In the genomic region with DNA sequence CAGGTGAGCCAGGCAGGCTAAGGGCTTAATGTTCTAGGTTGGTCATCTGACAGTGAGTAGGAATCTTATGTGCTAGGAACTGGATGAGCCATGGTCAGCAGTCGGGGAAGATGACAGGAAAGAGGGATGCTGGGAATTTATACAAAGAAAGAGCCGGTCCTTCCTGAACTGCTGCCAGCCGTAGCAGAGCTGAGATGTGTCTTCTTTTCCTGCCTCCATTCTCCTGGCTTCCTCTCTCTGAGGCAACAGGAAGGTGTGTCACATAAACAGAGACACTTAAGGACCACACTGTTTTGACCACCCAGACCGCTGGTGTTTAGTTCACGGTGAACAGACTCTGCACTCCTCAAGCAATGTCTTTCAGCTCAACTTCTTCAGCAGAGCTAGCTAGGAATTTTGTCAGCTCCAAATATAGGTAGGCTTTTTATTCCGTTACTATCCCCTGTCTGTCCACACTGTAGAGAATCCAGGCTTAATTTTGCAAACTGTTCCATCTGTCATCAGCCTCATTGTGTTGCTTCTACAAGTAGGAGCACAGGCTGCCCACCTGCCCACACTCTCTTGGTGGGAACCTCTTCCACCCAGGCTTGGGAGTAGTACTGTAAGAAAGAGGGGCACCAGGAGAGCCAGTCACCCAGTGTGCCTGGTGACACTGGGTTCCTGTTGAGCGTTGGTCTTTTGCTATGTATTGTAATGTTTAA, we compare ENCODE assay signal across 18 mouse cellular contexts. TPM values are rescaled to one million over a fixed set of nuclear protein-coding genes. Genes with fewer than 3 reads are reported as not detected.
A peak's percentile ranks its signal among the peaks of the same experiment; 100 is the strongest.
DNase-seq lines count a peak whose midpoint lies in the region; ATAC-seq and TF ChIP-seq lines count a peak whose summit lies in the region.
"Had no signal": no experiment of that assay in that cellular context is flagged by ENCODE, and none has a peak within 500 bp of the region (broad histone marks: within the 10 kb centered on the region; RNA-seq: fewer than 3 reads in every experiment).

No protein-coding gene starts in this region.

- peak; percentile 45 for DNase-seq in kidney, adult 2 months
- DNase-seq in kidney, adult 11 months = no peak
- DNase-seq in right cerebral cortex, adult 2 months (ENCODE audit: low spot score in 2 of 2) = peak; percentile 40 to 52
- DNase-seq in right cerebral cortex, postnatal 10 days (ENCODE audit: low spot score in 2 of 2) = no peak
- peak; percentile 64 for DNase-seq in lung, postnatal 0 days (ENCODE audit: low spot score)
- DNase-seq in c-Kit-positive CD71-positive TER-119-positive erythroid progenitor cells, embryonic 14.5 days (ENCODE audit: low spot score) = no peak
- DNase-seq: cerebellum, adult 11-12 months; cerebellum, postnatal 25 days; liver; liver, postnatal 0 days; right cerebral cortex, postnatal 25 days; thymus, postnatal 25 days had no signal

- ATAC-seq in lung, postnatal 0 days = peak; percentile 86
- no peak for ATAC-seq in CD4-positive, CD25-positive, alpha-beta regulatory T cell, adult 4 months
- ATAC-seq: liver, postnatal 0 days had no signal

- no peak overlapping the region for H3K27ac ChIP-seq in kidney, adult 2 months (ENCODE audit: insufficient read depth, low read depth, low read length)
- H3K27ac ChIP-seq in lung, postnatal 0 days (ENCODE audit: low read length) = no peak overlapping the region
- H3K27ac ChIP-seq: forebrain, embryonic 12.5 days; hindbrain, embryonic 15.5 days; midbrain, embryonic 10.5 days; stomach, postnatal 0 days had no signal

- 80% methylated on average over 7 of the region's 7 CpGs for WGBS in kidney, adult 2 months
- WGBS in lung, postnatal 0 days = 59% methylated on average over 7 of the region's 7 CpGs

- no peaks in the 10 kb centered on the region for H3K27me3 ChIP-seq in kidney, adult 2 months (replicated peaks; ENCODE audit: control insufficient read depth, insufficient read depth, low read length)
- no peaks in the 10 kb centered on the region for H3K27me3 ChIP-seq in lung, postnatal 0 days (replicated peaks; ENCODE audit: insufficient read depth, low read length)
- H3K27me3 ChIP-seq: forebrain, embryonic 12.5 days; hindbrain, embryonic 15.5 days had no signal

- no peak for TF ChIP-seq POLR2A in kidney, adult 2 months (IDR thresholded peaks at IDR 0.05; ENCODE audit: low read depth, low read length)

- H3K4me1 ChIP-seq in kidney, adult 2 months (ENCODE audit: control insufficient read depth, insufficient read depth, low read length) = no peaks in the 10 kb centered on the region
- H3K4me1 ChIP-seq in lung, postnatal 0 days (ENCODE audit: insufficient read depth, low read depth, low read length) = peaks cover 2% of the 10 kb centered on the region; the same call in 1 of the 2 replicates

- H3K4me2 ChIP-seq in lung, postnatal 0 days (replicated peaks; ENCODE audit: low read depth, low read length) = no peak overlapping the region
- H3K4me2 ChIP-seq: forebrain, embryonic 12.5 days; hindbrain, embryonic 15.5 days had no signal

- no peaks in the 10 kb centered on the region for H3K9me3 ChIP-seq in lung, postnatal 0 days (ENCODE audit: low read length)
- H3K9me3 ChIP-seq: forebrain, embryonic 12.5 days; hindbrain, embryonic 15.5 days; midbrain, embryonic 10.5 days had no signal

- no peak for TF ChIP-seq CTCF in kidney, adult 2 months (conservative IDR thresholded peaks at IDR 0.05; ENCODE audit: insufficient read depth, insufficient read length, low read depth, low read length)
- TF ChIP-seq CTCF in lung, postnatal 0 days (IDR thresholded peaks at IDR 0.05) = no peak

- no peak overlapping the region for H3K9ac ChIP-seq in lung, postnatal 0 days (replicated peaks; ENCODE audit: low read depth)
- H3K9ac ChIP-seq: forebrain, embryonic 12.5 days; hindbrain, embryonic 15.5 days; liver, postnatal 0 days had no signal

- no peaks in the 10 kb centered on the region for H3K36me3 ChIP-seq in kidney, adult 2 months (ENCODE audit: control insufficient read depth, insufficient read depth, low read length)
- no peaks in the 10 kb centered on the region for H3K36me3 ChIP-seq in lung, postnatal 0 days (ENCODE audit: insufficient read depth, low read length)
- H3K36me3 ChIP-seq: forebrain, embryonic 12.5 days; G1E; hindbrain, embryonic 15.5 days; midbrain, embryonic 10.5 days had no signal

- H3K4me3 ChIP-seq in kidney, adult 2 months (ENCODE audit: insufficient read depth, low read depth, low read length) = no peak overlapping the region
- H3K4me3 ChIP-seq in lung, postnatal 0 days (ENCODE audit: low read depth, low read length) = no peak overlapping the region
- H3K4me3 ChIP-seq: forebrain, embryonic 12.5 days; hindbrain, embryonic 15.5 days; midbrain, embryonic 10.5 days had no signal

- TF ChIP-seq EP300 in lung, postnatal 0 days (IDR thresholded peaks at IDR 0.05) = peak; percentile 94

RNA-seq across cellular contexts. Expression of a gene that starts 24.4 kb away (rescaled TPM):
- polyA plus RNA-seq in kidney, adult 2 months (2012; rRNA removed) = 5.3 and 5.5 TPM in 2 replicates
- 7.1 and 8.4 TPM in 2 replicates for polyA plus RNA-seq in lung, postnatal 0 days (2015; fragmentation: Nextera tagmentation; extraction: Ambion mirVana)
- polyA plus RNA-seq in CD4-positive, CD25-positive, alpha-beta regulatory T cell, adult 4 months (2017; shearing (Covaris generic)) = under 1 TPM; 0.58 to 0.87 TPM
- polyA plus RNA-seq: G1E had no signal

Comparison
In these comparisons a context has a peak if more than half of its experiments do, and no peak if none do; other contexts are left out.
1. DNase-seq: peak in kidney, adult 2 months (single experiment), right cerebral cortex, adult 2 months (2 of 2) and lung, postnatal 0 days (single experiment); none in kidney, adult 11 months (single experiment), right cerebral cortex, postnatal 10 days (0 of 2) and c-Kit-positive CD71-positive TER-119-positive erythroid progenitor cells, embryonic 14.5 days (single experiment).